Comparison of ENCODE assay signal across 15 mouse cellular contexts in the genomic region with DNA sequence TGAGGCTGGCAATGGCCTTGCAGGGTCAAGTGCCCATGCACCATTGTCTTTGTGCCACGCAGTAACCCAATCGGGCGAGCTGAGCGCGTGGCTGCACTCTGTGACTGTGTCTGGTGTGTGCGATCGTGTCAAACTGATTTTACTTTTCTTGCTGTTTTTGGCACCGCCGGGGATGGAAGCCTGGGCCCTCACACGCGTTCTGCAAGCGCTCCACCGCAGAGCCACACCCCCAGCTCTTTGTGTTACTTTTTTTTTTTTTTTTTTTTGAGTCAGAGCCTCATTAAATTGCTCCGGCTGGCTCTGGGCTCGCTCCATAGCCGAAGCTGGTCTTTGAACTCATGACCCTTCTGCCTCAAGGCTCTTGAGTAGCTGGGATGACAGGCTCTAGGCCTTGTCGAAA. TPM values are rescaled to one million over a fixed set of nuclear protein-coding genes. Genes with fewer than 3 reads are reported as not detected.
DNase-seq lines count a peak whose midpoint lies in the region; ATAC-seq and TF ChIP-seq lines count a peak whose summit lies in the region.
"Had no signal": no experiment of that assay in that cellular context is flagged by ENCODE, and none has a peak within 500 bp of the region (broad histone marks: within the 10 kb centered on the region; RNA-seq: fewer than 3 reads in every experiment).

No protein-coding gene starts in this region.

- peak overlapping the region; percentile 70 for H3K27ac ChIP-seq in embryonic fibroblast, embryonic 13.5 days (ENCODE audit: insufficient read depth, low read length)
- H3K27ac ChIP-seq in limb, embryonic 15.5 days: peak overlapping the region; percentile 99
- no peak overlapping the region for H3K27ac ChIP-seq in layer of hippocampus, adult 2 months

- no peak for TF ChIP-seq POLR2A in embryonic fibroblast, embryonic 13.5 days (IDR thresholded peaks at IDR 0.05; ENCODE audit: low read depth, low read length)

- intact Hi-C loops in gastrocnemius, postnatal 36 days (cut with DNase I): no loop called here

- H3K9me3 ChIP-seq in limb, embryonic 15.5 days: no peaks in the 10 kb centered on the region

- no peaks in the 10 kb centered on the region for H3K36me3 ChIP-seq in limb, embryonic 15.5 days

- DNase-seq in kidney, postnatal 4 days: peak; percentile 43 to 61
- no peak for DNase-seq in kidney, adult 18-20 months
- DNase-seq in brain, adult 2 months (ENCODE audit: low read depth, low spot score): peak; percentile 27
- DNase-seq in gastrocnemius, postnatal 36 days: no peak
- no peak for DNase-seq in layer of hippocampus, adult 2 months (ENCODE audit: low spot score in 2 of 2)
- DNase-seq: adrenal gland, postnatal 36 days; cerebellum, adult 11-12 months; heart, adult 18-20 months; heart, postnatal 14 days; kidney, adult 11 months; lung, embryonic 14.5 days had no signal

- TF ChIP-seq CTCF in embryonic fibroblast, embryonic 13.5 days (IDR thresholded peaks at IDR 0.05; ENCODE audit: borderline replicate concordance, insufficient read depth, low read length): no peak
- TF ChIP-seq CTCF in layer of hippocampus, adult 2 months (conservative IDR thresholded peaks at IDR 0.05): no peak

- no peaks in the 10 kb centered on the region; the same call in 1 of the 2 replicates for H3K4me1 ChIP-seq in embryonic fibroblast, embryonic 13.5 days (ENCODE audit: control insufficient read depth, insufficient read depth, low read length)
- peaks cover 50% of the 10 kb centered on the region for H3K4me1 ChIP-seq in limb, embryonic 15.5 days

- peak overlapping the region; percentile 39 for H3K4me2 ChIP-seq in limb, embryonic 15.5 days
- H3K4me2 ChIP-seq: lung, embryonic 14.5 days had no signal

- ATAC-seq in limb, embryonic 15.5 days (ENCODE audit: insufficient number of reproducible peaks, low FRiP score, low TSS enrichment, low read depth): peak; percentile 76

- H3K9ac ChIP-seq in limb, embryonic 15.5 days: no peak overlapping the region
- H3K9ac ChIP-seq: lung, embryonic 14.5 days had no signal

- 33% methylated on average over 17 of the region's 17 CpGs for WGBS in limb, embryonic 15.5 days

- no peak overlapping the region for H3K4me3 ChIP-seq in embryonic fibroblast, embryonic 13.5 days (ENCODE audit: insufficient read depth, low read length)
- H3K4me3 ChIP-seq in limb, embryonic 15.5 days: no peak overlapping the region
- no peak overlapping the region for H3K4me3 ChIP-seq in layer of hippocampus, adult 2 months

- H3K27me3 ChIP-seq in limb, embryonic 15.5 days: no peaks in the 10 kb centered on the region

RNA-seq across cellular contexts. Expression of a gene that starts 51.7 kb away (rescaled TPM):
- 1.2 and 7.7 TPM in 2 replicates for polyA plus RNA-seq in embryonic fibroblast, embryonic 13.5 days (2011; ENCODE audit: insufficient read length, low read depth, missing spikeins)
- polyA plus RNA-seq in limb, embryonic 15.5 days (2015; fragmentation: Nextera tagmentation; extraction: Ambion mirVana): 36.9 and 40.7 TPM in 2 replicates
- under 1 TPM in 1 of 2 experiments, not detected in 1; 0.15 TPM for total RNA-seq in gastrocnemius, postnatal 36 days (2021)
- total RNA-seq in layer of hippocampus, adult 2 months (2021): under 1 TPM; 0.44 to 0.83 TPM
- total RNA-seq: megakaryocyte progenitor cell, adult 5-6 weeks; monocyte, adult 5-6 weeks had no signal

Comparison
In these comparisons a context has a peak if more than half of its experiments do, and no peak if none do; other contexts are left out.
1. DNase-seq: peak in kidney, postnatal 4 days (2 of 2) and brain, adult 2 months (single experiment); none in kidney, adult 18-20 months (single experiment), gastrocnemius, postnatal 36 days (0 of 2) and layer of hippocampus, adult 2 months (0 of 2).